Mouse (Mus musculus) hindlimb bud, embryonic 11.5 days (tissue): ENCODE data around the gene Prdm13.

Experiments
- DNase-seq: peaks from one replicate; pipeline ENCODE4 v3.0.0-alpha.2; 2012; ENCODE audit warnings: low read depth, low spot score; ENCODE audit errors: extremely low spot score

Prdm13 gene

DNA sequence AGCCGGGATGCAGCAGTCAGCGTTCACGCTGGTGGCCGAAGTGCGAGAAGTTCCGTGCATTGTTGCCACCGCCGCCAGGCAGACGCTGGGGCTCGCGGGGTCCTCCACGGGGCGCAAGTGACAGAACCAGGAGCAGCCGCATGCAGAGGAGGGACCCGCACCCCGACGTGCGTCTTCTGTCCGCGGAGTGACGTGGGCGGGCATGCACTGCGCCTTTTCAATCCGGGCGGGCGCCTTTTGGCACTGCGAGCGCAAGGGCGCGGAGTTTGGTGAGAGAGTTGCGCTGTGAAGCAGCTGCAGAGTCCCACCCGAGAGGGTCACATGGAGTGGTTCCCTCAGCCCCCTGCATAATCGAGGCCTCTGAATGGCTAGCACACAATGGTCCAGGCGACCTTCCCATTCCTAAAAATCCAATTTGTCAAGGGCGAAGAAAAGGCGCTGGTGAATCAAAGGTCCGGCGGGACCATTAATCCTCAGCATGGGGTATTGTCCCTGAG is at the start of gene Prdm13:
Prdm13 (minus strand) TSS at position 369 of the 497 bp plus-strand sequence.
- DNase-seq: no peak

DNA sequence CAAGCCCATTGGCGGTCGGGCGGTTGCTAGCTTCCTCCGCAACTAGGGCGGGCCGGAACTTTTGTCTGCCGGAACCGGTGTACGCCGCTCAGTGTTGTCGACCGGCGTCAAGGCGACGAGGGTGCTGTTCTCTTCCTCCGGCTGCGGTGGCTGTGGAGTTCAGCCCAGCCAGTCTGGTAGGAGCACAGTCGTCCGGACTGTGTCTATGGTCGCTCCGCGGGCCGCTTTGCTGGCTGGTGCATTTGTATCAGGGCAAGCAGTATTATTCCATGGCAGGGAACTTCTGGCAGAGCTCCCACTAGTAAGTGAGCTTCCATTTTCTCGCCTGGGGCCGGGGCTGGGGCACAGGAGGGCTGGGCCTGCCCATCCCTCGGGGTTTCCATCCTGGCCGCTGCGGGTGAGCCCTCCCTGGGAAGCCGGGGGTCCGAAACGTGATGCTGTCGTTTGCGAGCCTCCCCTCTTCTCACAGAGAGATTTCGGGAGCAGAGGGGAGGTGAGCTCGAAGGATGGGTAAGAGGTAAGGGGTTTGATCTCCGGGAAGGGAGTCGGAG is 41.9 kb upstream of the Prdm13 start, which contains the start of gene Ccnc:
Ccnc (plus strand) TSS at position 87 of the 551 bp plus-strand sequence.
- peak; percentile 54 for DNase-seq

DNA sequence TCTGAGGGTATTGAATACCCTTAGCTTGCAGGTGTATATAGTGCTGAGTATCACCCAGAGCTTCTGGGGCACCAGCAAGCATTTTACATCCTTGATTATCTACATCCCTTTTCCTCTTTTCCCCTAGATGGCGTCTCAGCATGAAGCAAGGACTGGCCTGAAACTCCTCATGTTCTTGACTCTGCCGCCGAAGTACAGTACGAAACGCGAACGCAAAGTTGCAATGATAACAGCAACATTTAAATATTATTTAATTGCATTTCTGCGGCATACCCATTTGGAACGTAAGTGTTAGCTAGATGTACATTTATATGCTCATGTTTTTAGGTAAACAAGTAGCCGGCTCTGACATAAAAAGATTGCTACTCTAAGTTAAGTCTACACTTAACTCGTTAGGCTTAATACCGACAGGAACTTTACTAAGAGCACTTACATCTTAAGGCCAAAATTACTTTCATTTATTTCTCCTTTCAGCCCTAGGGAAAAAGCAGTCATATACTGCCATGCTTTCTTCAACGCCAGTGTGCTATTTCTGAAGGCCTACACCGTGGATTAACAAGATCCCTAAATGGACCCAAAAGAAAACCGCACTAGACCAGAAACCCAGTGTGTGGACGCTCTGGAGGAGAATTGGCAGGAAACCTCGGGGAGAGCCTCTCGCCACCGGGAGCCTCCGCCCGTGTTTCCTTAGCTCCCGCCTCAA is 41.3 kb upstream of the Prdm13 start:
- peak; percentile 50 for DNase-seq

DNA sequence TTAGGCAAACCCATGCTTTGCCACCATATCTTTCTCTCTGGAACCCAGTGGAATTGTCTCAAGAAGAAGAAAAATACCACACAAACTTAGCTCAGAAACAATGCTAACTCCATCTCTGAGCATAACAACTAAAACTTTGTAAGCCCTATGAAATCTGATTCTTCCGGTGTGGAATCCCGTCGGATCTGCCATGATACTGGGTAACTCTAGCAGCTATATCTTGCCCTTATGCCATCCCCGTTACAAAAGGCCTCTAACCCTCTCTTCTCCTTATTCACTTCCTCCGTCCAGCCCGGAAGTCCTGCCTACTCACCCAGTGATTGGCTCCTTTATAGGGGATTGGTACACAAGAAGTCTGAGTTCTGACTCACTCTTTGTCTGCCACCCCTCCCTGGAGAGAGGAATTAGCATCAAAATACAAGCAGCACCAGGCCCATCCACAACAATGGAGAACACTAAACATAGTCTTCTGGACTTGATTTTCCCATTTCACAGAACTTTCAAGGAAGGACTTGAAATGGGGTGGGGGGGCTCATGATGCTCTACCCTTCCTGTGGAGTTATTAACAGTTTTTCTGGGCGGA is 37.1 kb upstream of the Prdm13 start:
- no peak for DNase-seq

DNA sequence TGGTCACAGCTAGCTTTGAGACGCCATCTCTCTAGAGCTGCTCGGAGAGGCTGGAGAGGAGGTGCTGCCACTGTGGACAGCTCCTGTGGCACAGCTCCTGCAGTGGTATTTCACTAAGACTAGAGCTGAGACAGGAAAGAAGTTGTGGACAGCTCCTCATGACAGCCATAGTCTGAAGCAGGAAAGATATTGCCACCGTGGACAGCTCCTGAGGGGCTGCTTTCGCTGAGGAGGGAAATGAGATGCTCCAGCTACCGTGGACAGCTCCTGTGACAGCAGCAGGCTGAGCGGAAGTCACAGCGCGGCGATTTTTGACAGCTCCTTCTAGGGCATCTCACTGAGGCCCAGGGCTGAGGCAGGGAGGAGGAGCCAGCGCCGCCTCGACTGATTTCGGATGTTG is 26.4 kb upstream of the Prdm13 start:
- peak; percentile 66 for DNase-seq

DNA sequence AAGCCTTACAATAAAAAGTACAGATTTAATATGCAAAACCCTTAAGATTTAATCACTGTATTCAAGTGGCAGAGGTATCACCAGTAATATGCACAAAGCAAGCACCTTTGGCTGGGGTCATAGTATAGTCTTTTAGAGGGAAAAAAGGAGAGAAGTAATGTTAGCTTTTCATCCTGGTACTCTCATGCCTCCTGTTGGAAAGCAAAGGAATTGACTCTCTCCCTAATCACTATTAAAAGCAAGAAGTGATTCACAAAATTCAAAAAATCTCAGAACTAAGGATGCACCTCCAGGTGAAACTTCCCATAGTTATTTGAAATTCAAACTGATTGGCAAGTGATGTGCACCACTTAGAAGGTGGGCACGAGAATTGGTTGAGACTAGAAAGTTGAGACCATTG is 19.3 kb upstream of the Prdm13 start:
- no peak for DNase-seq

DNA sequence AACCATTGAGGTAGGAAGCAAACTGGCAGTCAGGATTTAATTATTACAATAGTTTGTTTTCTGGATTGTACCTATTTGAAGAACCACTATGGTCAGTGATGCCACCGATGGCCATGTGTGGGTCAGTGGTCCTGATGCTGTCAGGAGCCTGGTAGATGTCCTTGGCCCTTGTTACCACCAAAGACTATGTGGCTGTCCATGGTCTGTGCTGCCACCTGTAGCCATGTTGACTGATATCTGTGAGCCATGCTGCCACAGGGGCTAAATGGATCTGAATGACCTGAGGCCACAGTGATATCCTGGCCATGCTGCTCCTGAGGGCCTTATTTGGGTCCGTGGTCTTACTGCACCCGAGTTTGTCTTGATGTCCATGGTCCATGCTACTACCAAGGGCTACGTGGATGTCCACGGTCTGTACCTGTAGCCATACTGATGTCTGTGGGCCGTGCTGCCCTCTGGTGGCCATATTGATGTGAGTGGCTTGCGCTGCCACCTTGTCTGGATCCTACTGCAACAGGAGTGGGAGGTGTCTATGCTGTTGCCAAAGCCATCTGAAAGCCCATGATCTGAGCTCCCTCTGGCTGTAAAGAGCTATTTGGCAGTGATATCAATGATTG is 10.0 kb upstream of the Prdm13 start:
- DNase-seq: no peak

DNA sequence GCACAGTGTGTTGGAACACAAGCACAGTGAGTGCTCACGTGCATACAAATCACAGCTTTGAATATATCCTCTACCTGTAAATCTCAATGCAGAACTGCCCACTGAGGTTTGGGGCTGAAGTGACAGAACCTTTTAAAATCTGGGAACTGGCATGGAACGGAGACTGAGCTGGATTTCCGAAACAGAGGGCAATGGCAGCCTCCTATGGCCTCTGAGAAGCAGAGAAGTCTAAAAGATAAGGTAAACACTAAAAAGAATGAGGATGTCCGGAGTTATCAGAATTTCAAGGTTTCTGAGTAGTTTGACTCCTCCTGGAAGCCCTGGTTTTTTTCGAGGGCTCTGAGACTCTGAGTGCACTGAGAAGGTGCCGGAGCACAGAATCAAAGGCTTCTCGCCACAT is 4.5 kb upstream of the Prdm13 start:
- DNase-seq: no peak

DNA sequence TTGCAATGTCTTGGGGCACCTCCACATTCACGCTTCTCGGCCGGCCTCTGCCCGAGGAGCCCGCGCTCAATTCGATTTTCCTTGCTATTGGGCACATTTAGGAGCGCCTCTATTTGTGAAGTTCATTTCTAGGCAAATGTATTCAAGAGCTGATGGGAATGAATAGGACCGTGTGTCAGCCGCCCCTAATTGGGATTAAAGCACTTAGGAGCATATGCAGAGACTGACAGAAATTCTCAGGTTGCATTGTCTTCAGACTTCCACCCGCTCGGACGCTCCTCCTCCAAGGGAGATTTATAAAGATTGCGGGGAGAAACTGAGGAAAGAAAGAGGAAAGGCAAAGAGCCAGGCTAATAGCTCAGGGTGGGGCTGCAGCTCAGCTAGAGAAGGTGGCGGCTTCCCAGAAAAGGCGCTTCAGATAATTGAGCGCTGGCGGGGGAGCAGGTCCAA is 3.8 kb upstream of the Prdm13 start:
- no peak for DNase-seq

DNA sequence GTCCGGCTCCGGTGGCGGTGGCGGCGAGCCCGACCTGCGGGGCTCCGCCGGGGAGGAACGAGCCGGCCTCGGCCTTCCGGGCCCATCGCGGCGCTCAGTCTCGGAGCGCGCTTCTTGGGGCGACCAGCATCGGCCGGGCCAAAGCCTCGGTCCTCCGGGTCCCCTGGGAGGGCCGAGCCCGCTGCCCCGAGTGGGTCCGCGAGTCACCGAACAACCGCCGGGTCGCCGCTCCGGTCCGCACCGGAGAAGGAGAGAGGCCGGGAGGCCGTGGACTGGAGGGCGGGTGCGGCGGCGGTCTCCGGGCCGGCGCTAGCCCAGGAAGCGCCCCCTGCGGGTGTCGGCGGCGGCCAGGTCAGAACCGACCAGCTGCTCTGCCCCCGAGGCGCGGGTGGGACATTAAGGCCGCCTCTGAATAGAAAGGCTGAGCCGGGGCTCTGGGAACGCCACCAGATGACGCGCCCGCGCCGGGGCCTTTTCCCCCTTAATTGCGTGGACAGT is 3.0 kb upstream of the Prdm13 start:
- no peak for DNase-seq

DNA sequence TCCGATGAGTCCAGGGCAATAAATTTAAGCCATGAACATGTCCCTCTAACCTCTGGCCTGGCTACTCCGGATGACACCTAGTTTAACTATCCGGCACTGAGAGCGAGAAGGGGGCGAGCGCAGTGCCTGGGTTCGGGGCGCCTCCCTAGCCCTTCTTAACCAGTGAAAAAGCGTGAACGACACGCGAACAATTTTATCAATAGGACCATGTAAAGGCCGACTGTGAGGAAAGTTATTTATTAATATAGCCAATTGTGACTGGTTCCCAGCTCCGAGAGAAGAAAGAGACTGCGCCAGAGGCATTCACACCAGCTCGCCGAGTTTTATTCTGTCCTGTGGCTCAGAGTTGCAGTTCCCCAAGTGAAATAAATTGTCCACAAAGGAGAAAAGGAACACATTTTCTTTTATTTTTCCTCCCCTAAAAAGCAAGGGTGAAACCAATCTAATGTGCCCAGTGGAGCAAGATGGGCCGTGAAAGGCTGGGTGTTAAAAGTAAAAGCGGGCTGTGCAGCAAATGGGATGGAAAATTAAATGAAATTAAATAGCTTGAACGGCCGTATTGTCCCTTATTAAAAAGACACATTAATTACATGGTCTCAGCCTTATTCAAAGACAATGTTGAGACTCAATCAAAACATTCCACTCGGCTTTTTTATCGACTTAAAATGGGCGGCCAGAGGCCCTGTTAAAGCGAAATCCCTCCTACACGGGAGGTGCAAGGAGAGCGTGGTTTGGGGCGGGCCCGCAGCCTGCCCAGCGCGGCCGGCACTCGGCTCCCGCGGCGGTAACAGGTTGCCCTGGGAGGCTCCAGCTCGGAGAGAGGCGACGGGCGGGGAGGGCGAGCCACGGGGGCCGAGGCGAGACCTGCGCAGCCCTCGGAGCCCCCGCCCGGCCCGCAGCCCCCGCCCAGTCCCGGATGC is 2.3 kb upstream of the Prdm13 start:
- DNase-seq: no peak

DNA sequence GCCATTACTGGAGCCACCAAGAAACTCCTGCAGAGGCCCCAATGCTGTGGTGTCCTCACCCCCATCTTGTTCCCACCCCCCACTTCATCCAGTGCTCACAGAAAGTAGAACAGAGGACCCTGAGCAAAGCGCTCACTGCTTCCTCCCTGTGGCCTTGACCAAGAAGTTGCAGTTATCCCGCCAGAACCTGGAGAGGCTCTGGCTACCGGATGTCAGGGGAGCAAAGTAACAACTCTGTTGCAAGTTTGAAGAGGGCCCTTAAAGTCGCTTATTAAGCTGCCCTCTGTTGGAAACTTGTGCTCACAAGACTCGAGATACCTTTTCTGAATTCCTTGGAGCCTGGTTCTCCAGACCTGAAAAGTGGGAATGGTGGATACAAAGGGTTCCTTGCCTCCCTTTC is 1.2 kb upstream of the Prdm13 start:
- no peak for DNase-seq

DNA sequence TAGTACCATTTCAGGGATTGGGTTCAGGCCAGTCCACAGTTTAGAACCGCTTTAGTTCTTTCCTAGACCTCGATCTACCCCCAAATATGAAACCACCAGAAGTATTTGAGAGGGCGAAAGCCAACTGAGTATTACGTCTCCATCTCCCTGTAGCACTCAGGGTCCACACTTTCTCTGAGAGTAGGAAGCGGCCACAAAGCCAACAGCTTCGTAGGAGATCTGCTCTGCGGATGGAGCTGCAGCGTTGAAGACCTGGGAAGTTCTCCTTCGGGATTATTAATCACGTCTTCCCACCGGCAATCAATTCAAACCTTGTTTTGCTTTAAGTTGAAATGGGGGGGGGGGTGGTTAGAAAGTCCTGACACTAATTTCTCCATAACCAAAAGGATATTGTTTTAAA is 653 bp upstream of the Prdm13 start:
- no peak for DNase-seq

DNA sequence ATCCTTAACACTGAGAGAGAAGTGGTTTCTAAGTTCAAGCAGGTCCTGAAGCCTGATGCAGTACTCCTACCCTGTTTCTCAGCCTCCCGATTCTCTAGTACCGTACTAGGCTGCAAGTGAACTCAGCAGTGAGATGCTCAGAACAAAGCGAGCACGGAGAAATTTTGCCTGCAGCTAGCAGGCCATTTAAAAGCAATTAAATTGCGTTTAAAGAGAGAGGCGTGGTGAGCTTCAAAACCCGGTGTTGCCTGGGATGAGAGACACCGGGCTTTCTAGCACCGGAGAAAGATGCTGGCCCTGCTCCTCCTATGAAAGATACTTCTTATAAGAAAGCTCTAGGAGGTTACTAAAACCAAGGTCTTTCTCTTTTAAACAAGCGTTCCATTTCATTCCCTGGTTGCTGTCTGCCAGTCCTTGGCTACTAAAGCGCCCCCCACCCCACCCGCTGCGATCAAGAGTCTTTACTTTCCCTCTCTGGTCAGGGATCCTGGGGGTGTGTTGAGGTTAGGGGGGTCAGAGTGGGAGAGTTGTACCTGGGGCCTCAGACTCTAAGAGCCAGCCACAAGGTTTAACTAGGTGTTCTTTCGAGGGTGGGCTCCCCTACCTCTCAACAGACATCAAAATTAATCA is 1.3 kb downstream of the Prdm13 start:
- no peak for DNase-seq

DNA sequence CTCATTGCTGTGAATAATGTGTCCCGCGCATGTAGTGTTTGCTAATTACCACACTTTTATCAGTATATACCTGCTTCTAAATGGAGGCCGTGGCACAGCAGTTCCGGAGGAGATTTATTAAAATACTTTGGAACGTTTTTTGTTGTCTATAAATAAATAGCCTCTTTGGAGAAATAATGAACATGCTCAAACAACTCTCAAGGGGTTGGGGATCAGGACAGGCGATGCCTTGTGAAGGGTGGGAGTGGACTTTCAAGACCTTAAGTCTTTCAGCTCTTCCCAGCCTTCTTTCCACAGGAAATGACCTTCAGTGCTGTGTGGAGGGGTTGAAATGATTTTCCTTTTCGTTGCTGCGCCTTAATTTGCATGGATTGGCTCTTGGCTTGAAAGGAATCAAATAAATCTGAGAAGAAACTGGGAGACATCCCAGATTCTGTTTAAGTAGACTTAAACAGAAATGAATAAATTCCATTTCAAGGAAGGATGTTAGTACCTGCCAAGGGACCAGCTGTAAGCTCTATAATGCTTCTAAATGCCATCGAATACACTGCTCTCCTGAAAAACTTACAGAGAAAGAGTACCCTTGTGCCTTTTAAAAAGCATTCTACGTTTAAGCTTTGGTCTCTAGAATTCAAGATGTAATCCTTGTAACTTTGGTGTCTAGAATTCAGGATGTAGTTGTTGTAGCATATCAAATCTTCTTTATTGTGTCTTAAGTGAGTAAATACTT is 3.2 kb downstream of the Prdm13 start:
- DNase-seq: no peak

DNA sequence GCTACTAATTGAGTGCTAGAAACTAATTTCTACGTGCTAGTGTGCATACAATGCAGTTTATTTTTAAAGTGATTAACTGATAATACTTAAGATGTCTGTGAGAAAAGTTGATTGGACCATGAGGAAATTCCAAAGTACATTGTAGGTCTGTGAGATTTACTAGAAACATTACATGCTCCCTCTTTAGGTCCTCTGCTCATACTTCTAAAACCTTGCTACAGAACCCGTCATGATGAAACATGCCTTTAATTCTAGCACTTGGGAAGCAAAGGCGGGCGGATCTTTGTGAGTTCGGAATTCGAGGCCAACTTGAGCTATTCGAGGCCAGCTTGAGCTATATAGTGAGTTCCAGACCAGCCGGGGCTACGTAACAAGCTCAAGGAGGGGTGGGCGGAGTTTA is 4.8 kb downstream of the Prdm13 start:
- no peak for DNase-seq

DNA sequence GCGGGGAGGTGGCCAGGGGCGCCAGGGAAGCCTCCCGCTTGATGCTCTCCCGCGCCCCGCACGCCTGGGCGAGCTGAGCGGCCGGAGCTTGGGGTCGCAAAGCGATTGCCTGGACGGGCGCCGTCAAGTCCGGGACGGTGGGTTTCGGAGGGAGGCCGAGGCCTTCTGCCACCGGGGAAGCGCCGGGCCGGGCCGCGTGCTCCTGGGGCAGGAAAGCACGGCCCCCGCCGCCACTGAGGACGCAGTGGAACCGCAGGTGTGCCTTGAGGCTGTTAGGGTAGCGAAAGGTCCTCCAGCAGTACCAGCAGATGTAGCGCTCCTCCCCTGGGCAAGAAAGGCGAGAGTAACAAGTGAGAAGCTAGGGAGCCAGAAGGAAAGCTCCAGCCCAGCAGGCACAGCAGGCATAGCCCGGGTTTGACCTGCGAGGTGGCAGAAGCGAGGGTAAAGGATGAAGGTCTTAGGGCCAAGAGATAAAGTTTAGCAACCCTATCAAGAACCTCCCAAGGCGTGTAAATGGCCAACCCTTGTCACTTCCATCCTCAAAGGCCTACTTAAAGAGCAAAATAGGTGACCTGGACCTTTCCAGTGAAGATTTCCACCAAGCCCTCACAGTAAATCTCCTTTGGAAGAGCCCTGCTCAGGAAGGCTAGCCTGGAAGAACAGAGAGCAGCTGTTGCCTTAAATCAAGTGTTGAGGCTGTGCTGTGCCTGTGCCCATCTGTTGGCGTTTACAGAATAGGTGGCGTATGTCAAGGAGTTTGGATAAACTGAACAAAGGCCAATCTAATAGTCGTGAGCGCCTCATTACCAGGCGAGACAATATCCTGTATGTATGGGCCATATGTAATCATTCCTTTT is 5.9 kb downstream of the Prdm13 start:
- no peak for DNase-seq

DNA sequence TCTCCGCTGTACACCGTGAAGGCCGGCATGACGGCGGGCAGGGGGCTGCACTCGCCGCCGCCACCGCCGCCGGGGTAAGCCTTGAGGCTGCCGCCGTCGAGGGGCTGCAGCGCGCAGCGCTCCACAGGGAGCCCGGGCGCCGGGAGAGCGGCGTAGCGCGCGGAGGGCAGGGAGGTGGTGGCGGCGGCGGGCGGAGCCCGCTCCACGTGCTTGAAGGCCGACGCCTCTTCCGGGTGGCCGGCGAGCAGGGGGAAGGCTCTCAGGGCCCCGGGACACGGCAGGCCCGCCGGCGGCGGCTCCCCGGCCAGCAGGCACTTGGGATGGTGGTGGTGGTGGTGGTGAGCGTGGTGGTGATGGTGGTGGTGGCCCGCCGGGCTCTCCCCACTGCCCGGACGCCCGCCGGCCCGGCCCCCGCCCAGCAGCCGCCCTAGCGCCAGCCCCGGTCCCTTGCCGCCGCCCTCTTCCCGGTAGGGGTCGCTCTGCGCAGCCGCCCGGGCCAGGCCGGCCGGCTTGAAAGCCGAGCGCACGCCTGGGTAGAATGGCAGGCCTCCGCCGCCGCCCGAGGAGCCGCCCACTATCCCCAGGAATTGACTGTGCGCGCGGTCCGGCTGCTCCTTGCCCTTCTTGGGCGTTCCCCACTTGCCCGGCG is 6.7 kb downstream of the Prdm13 start:
- no peak for DNase-seq
